Mouse (Mus musculus): ENCODE data around the gene Lrrc43. TPM values are rescaled to one million over a fixed set of nuclear protein-coding genes. Genes with fewer than 3 reads are reported as not detected.

The Lrrc43 gene
- polyA plus RNA-seq, 1 experiment from 2014 or later: not detected

- Histone ChIP-seq H3K36me3 (replicated peaks; ENCODE audit: insufficient read depth, low read length) (peaks cover 59% of the 10 kb centered on the region), H3K4me1 (ENCODE audit: insufficient read depth) (no peaks in the 10 kb centered on the region), H3K4me2 (ENCODE audit: low read depth, low read length) (no peak overlapping the region), H3K9me3 (ENCODE audit: low read length) (no peaks in the 10 kb centered on the region), H3K27me3 (ENCODE audit: insufficient read depth, low read length) (no peaks in the 10 kb centered on the region), H3K9ac (replicated peaks) (no peak overlapping the region), H3K4me3 (ENCODE audit: low read depth, low read length) (no peak overlapping the region), H3K27ac (ENCODE audit: low read depth) (no peak overlapping the region)
- no peak for ATAC-seq
- DNase-seq: no peak
- 92% methylated on average over 10 of the region's 10 CpGs for WGBS (ENCODE audit: insufficient replicate concordance)
- TF ChIP-seq EP300 (IDR thresholded peaks at IDR 0.05; ENCODE audit: low read depth) (no peak), CTCF (IDR thresholded peaks at IDR 0.05; ENCODE audit: low read depth) (no peak)
Observed at GRCm38 (mm10) chr5:123533801-123534200, 44.7 kb downstream of the Lrrc43 start.

DNA sequence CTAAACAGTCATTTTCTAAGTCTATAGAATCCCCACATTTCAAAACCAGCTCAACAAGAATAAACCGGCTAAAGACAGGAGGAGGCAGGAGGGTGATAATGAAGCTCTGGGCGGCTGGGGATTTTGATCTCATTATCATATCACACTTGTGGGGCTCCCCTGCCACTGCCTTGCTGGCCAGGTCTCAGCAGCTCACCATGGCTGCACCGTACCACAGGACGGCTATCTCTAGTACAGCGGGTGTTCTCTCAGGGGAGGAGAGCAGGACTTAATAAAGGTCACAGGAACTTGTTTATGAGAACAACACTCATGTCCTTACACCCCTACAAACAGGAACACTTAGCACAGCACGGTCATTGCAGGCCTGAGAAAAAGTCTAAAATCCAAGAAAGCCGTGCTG lies 66.6 kb downstream of the Lrrc43 start:
- peaks cover 26% of the 10 kb centered on the region for H3K36me3 ChIP-seq (replicated peaks; ENCODE audit: insufficient read depth, low read length)
- no peak overlapping the region for H3K27ac ChIP-seq (ENCODE audit: low read depth)
- no peak overlapping the region for H3K4me3 ChIP-seq (ENCODE audit: low read depth, low read length)
- no peak for DNase-seq
- TF ChIP-seq EP300 (IDR thresholded peaks at IDR 0.05; ENCODE audit: low read depth): no peak
- TF ChIP-seq CTCF (IDR thresholded peaks at IDR 0.05; ENCODE audit: low read depth): no peak
- no peak overlapping the region for H3K9ac ChIP-seq (replicated peaks)
- no peaks in the 10 kb centered on the region for H3K9me3 ChIP-seq (ENCODE audit: low read length)
- peak; percentile 40; the same call in 1 of the 2 replicates for ATAC-seq
- H3K27me3 ChIP-seq (ENCODE audit: insufficient read depth, low read length): no peaks in the 10 kb centered on the region
- H3K4me1 ChIP-seq (ENCODE audit: insufficient read depth): no peaks in the 10 kb centered on the region
- no peak overlapping the region for H3K4me2 ChIP-seq (ENCODE audit: low read depth, low read length)
- 69% methylated on average over 7 of the region's 7 CpGs for WGBS (ENCODE audit: insufficient replicate concordance)

DNA sequence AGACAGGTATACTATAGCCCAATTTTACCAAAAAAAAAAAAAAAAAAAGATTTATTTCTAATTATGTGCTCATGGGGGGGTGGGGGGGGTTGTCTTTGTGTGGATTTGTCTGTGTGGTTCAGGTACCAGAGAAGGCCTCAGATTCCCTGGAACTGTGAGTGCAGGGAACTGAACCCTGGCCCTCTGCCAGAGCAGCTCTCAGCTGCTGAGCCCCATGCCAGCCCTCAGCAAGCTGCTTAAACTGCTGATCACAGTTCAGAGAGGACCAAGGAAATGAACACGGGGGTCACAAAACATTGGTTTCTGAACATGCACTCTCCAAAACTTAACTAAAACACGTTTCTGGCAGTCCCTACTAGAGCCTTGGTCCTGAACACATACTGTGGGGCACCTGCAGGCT lies 67.3 kb downstream of the Lrrc43 start:
- no peak for TF ChIP-seq CTCF (IDR thresholded peaks at IDR 0.05; ENCODE audit: low read depth)
- TF ChIP-seq EP300 (IDR thresholded peaks at IDR 0.05; ENCODE audit: low read depth): no peak
- DNase-seq: peak; percentile 30
- no peaks in the 10 kb centered on the region for H3K27me3 ChIP-seq (ENCODE audit: insufficient read depth, low read length)
- no peak overlapping the region for H3K9ac ChIP-seq (replicated peaks)
- H3K4me3 ChIP-seq (ENCODE audit: low read depth, low read length): no peak overlapping the region
- ATAC-seq: no peak
- WGBS (ENCODE audit: insufficient replicate concordance): 74% methylated on average over 2 of the region's 2 CpGs
- H3K4me1 ChIP-seq (ENCODE audit: insufficient read depth): no peaks in the 10 kb centered on the region
- H3K4me2 ChIP-seq (ENCODE audit: low read depth, low read length): no peak overlapping the region
- H3K36me3 ChIP-seq (replicated peaks; ENCODE audit: insufficient read depth, low read length): peaks cover 31% of the 10 kb centered on the region
- H3K27ac ChIP-seq (ENCODE audit: low read depth): no peak overlapping the region
- H3K9me3 ChIP-seq (ENCODE audit: low read length): no peaks in the 10 kb centered on the region

Small RNAs within 50 kb of the gene (microRNA-seq; reads per million reads assigned to microRNA genes)
- 2.4 reads per million for gene Mir7647

Other genes starting within 250 kb of the Lrrc43 start
- 0.06 and 0.21 TPM in 2 replicates for gene Wdr66, start 237.2 kb upstream of the Lrrc43 start, polyA plus RNA-seq (2015; fragmentation: Nextera tagmentation; extraction: Ambion mirVana)
- gene Bcl7a, start 145.5 kb upstream of the Lrrc43 start, polyA plus RNA-seq (2015; fragmentation: Nextera tagmentation; extraction: Ambion mirVana): 5.1 and 5.3 TPM in 2 replicates
- 3.5 and 4.5 TPM in 2 replicates for gene Mlxip, start 94.5 kb upstream of the Lrrc43 start, polyA plus RNA-seq (2015; fragmentation: Nextera tagmentation; extraction: Ambion mirVana)
- gene Il31, start 184 bp downstream of the Lrrc43 start, polyA plus RNA-seq (2015; fragmentation: Nextera tagmentation; extraction: Ambion mirVana): not detected in 2 replicates
- gene B3gnt4, start 21.2 kb downstream of the Lrrc43 start, polyA plus RNA-seq (2015; fragmentation: Nextera tagmentation; extraction: Ambion mirVana): not detected in 2 replicates
- 34.1 and 35.2 TPM in 2 replicates for gene Diablo, start 34.9 kb downstream of the Lrrc43 start, polyA plus RNA-seq (2015; fragmentation: Nextera tagmentation; extraction: Ambion mirVana)
- not detected in 2 replicates for gene Gm49027, start 36.2 kb downstream of the Lrrc43 start, polyA plus RNA-seq (2015; fragmentation: Nextera tagmentation; extraction: Ambion mirVana)
- 11.6 and 11.8 TPM in 2 replicates for gene Vps33a, start 83.7 kb downstream of the Lrrc43 start, polyA plus RNA-seq (2015; fragmentation: Nextera tagmentation; extraction: Ambion mirVana)
- gene Clip1, start 195.3 kb downstream of the Lrrc43 start, polyA plus RNA-seq (2015; fragmentation: Nextera tagmentation; extraction: Ambion mirVana): 10.1 and 12.2 TPM in 2 replicates
- gene Zcchc8, start 231.8 kb downstream of the Lrrc43 start, polyA plus RNA-seq (2015; fragmentation: Nextera tagmentation; extraction: Ambion mirVana): 19.3 and 23.7 TPM in 2 replicates

Measured in liver, postnatal 0 days (tissue).